Mouse (Mus musculus) forebrain, postnatal 0 days (tissue): ENCODE data around the gene Vstm2a. TPM values are rescaled to one million over a fixed set of nuclear protein-coding genes. Genes with fewer than 3 reads are reported as not detected.

Experiments
- ATAC-seq: fragments of 200-750 bp; cut with Nextera tagmentation; 2 replicates; pipeline ENCODE4 v1.8.0; 2017; ENCODE audit warnings: mild to moderate bottlenecking, moderate library complexity
- DNase-seq: peaks from one replicate; pipeline ENCODE4 v3.0.0-alpha.2; 2015
- H3K27ac ChIP-seq: fragments of 300-500 bp; sonication (generic); 2 replicates; pipeline ENCODE4 v1.5.1; 2014; ENCODE audit warnings: low read depth, mild to moderate bottlenecking, antibody characterized with exemption, low read length, moderate library complexity, mixed read lengths
- H3K27me3 ChIP-seq: fragments of 300-500 bp; sonication (generic); 2 replicates; pipeline ENCODE4 v1.6.1; 2014; ENCODE audit warnings: mild to moderate bottlenecking, low read length, mixed read lengths; ENCODE audit not compliant: insufficient read depth
- H3K36me3 ChIP-seq: fragments of 300-500 bp; sonication (generic); 2 replicates; pipeline ENCODE4 v1.6.1; 2014; ENCODE audit warnings: mild to moderate bottlenecking, moderate library complexity; ENCODE audit not compliant: insufficient read depth
- H3K4me1 ChIP-seq: fragments of 300-500 bp; sonication (generic); 2 replicates; pipeline ENCODE4 v1.6.1; 2014; ENCODE audit warnings: antibody characterized with exemption; ENCODE audit not compliant: insufficient read depth
- H3K4me2 ChIP-seq: fragments of 300-500 bp; sonication (generic); 2 replicates; pipeline ENCODE4 v1.6.1; 2014; ENCODE audit warnings: low read depth, mild to moderate bottlenecking, moderate library complexity
- H3K4me3 ChIP-seq: fragments of 300-500 bp; sonication (generic); 2 replicates; pipeline ENCODE4 v1.5.1; 2014; ENCODE audit warnings: low read depth, low read length, mixed read lengths
- H3K9ac ChIP-seq: fragments of 300-500 bp; sonication (generic); 2 replicates; pipeline ENCODE4 v1.6.1; 2014; ENCODE audit warnings: mild to moderate bottlenecking
- H3K9me3 ChIP-seq: fragments of 300-500 bp; sonication (generic); 2 replicates; pipeline ENCODE4 v1.6.1; 2016; ENCODE audit warnings: low read length
- CTCF ChIP-seq: sonication (generic); IDR thresholded peaks from 2 replicates; pipeline ENCODE4 v1.5.1; 2016; ENCODE audit warnings: antibody characterized with exemption, control low read depth, low read depth
- WGBS: fragments of 180-500 bp; shearing (Covaris S2); extraction: QIAGEN DNeasy Blood & Tissue Kit; methylation state at CpG from one replicate; pipeline ENCODE4 v1.1.7; 2014; 5-methylcytosine and 5-hydroxymethylcytosine counted together
- polyA plus RNA-seq: library from polyadenylated mRNA; unstranded; fragments of >200 nt; fragmentation: Nextera tagmentation; extraction: Ambion mirVana; gene quantifications from 2 replicates; pipeline ENCODE4 v1.2.1, GENCODE M21; 2015
- total RNA-seq: library from RNA; depleted of rRNA; stranded (reverse); fragments of >200 nt; gene quantifications from 2 replicates; pipeline ENCODE4 v1.2.3, GENCODE M21; 2014

Vstm2a gene
- total and polyA plus RNA-seq, 2 experiments from 2014 or later = 110 to 153 TPM

DNA sequence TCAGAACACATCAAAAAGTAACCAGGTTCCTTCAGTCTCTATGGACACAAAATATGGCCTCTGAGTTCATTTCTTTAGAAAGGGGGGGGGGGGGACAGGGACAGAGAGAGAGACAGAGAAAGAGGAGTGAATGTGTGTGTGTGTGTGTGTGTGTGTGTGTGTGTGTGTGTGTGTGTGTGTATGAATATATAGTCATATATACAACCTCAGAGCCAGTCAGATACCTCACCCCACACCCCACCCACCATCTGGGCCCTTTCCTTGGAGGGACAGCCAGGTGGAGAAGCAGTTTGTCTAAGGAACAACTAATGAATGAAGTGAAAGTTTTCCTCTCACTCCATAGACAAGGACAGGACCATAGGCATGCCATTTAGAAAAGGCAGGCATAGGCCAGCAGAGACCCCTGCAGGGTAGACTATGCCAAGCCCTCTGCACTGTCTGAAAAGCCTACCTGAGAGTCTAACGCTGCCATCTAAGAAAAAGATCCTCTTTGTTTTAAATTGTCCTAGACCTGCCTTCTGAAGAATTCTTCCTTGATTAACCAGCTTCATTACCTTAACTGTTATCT is 155.6 kb downstream of the Vstm2a start:
- Histone ChIP-seq H3K9me3 (no peaks in the 10 kb centered on the region), H3K27ac (no peak overlapping the region), H3K36me3 (no peaks in the 10 kb centered on the region), H3K4me1 (no peaks in the 10 kb centered on the region), H3K9ac (no peak overlapping the region), H3K4me3 (no peak overlapping the region), H3K27me3 (no peaks in the 10 kb centered on the region), H3K4me2 (no peak overlapping the region)
- 36% methylated on average over 1 of the region's 1 CpGs for WGBS
- no peak for DNase-seq
- ATAC-seq = no peak
- TF ChIP-seq CTCF = no peak

DNA sequence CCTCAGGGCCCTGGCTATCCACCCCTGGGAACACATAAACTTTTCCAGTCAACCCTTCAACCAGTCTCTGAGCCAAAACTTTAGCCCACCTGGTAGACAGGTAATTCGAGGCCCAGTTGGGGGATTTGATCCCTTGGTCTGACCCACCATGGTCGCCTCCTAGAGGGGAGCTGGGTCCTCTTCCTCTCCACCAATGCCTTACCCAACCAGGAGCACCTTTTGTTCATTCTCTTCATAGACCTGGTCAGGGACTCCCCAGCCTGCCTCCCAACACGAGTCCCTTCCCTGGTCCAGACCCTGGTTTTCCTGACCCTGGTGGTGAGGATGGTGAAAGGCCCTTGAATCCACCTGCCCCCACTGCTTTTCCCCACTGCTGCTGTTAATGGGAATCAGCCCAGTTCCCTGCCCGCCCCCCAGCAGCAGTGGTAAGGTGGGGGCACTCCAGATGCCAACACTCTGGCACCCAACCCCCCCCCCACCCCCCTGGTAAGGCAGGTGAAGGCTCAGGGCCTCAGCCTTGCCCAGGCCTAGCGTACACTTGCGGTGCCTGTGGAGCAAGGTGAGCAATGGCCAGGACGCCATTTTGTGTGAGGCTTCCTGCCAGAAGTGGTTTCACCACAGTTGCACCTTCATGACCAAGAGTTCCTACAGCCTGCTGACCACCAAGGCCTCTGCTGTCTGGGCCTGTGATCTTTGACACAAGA is 182.2 kb downstream of the Vstm2a start:
- no peak overlapping the region for H3K4me2 ChIP-seq
- H3K36me3 ChIP-seq = no peaks in the 10 kb centered on the region
- H3K27me3 ChIP-seq = no peaks in the 10 kb centered on the region
- ATAC-seq = no peak
- H3K9ac ChIP-seq = no peak overlapping the region
- H3K9me3 ChIP-seq = no peaks in the 10 kb centered on the region
- no peak for DNase-seq
- no peak overlapping the region for H3K27ac ChIP-seq
- no peak overlapping the region for H3K4me3 ChIP-seq
- TF ChIP-seq CTCF = no peak
- H3K4me1 ChIP-seq = no peaks in the 10 kb centered on the region
- 91% methylated on average over 7 of the region's 7 CpGs for WGBS
